Mouse (Mus musculus) olfactory bulb, adult 2 months (tissue): Measurements from ENCODE around the gene Ptpn20.

Source experiments
- CTCF ChIP-seq: fragments of 200-500 bp; IDR thresholded peaks from 2 replicates; pipeline ENCODE4 v1.5.1; 2012; ENCODE audit warnings: low read depth, mild to moderate bottlenecking, low read length, moderate library complexity; ENCODE audit not compliant: insufficient read depth
- POLR2A ChIP-seq: fragments of 200-500 bp; IDR thresholded peaks from 2 replicates; pipeline ENCODE4 v1.6.1; 2012; ENCODE audit warnings: mild to moderate bottlenecking, low read depth, low read length, moderate library complexity; ENCODE audit not compliant: insufficient read depth

- TF ChIP-seq CTCF (peak; percentile 33; the same call in 1 of the 2 replicates), POLR2A (no peak)
Observed at GRCm38 (mm10) chr14:33673350-33674087, 84.5 kb downstream of the Ptpn20 start.
